Mouse (Mus musculus) kidney, adult 2 months (tissue): ENCODE measurements around the gene Hprt.

Source experiments
- CTCF ChIP-seq: fragments of 200-500 bp; conservative IDR thresholded peaks from 2 replicates; pipeline ENCODE4 v1.5.1; 2011; ENCODE audit warnings: low read depth, mild to moderate bottlenecking, control low read depth, low read length, moderate library complexity, mixed read lengths; ENCODE audit not compliant: insufficient read depth, insufficient read length
- POLR2A ChIP-seq: fragments of 200-500 bp; IDR thresholded peaks from one replicate; pipeline ENCODE4 v1.6.1; 2011; ENCODE audit warnings: low read depth, low read length, control low read depth

DNA sequence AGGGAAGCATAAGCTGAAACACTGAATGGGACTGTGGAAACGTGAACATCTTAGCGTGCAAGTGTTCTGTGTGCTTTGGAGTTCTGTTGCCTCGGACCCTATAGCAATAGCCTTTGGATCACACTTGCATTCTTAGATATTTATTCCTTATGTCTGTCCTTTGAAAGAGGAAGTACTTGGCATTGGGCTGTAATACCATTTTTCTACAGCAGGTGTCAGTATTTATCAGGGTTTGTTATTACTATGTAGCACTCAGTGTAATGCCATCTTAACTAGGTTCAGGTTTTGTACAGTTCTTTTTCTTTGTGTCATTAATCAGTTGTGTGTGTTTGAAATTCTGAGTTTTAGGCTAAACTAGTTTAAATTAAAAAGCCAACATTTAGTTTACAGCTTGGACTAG lies 18.1 kb downstream of the Hprt start:
- TF ChIP-seq CTCF (no peak), POLR2A (no peak)
